Comparison of ENCODE assay signal across 8 mouse cellular contexts in the genomic region with DNA sequence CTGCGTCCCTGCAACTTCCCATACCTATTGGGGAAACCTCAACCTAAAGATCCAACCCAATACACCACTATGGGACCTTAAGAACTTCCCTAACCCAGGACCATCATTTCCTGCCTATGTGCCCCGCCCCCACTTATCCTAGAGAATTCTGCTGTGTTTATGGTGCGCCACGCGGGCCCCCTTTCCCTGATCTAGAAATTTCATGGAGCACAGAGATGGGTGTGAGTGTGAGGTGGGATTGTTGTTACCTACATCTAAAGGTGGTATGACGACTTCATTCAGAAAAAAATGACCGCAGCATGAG. TPM values are rescaled to one million over a fixed set of nuclear protein-coding genes. Genes with fewer than 3 reads are reported as not detected.
DNase-seq lines count a peak whose midpoint lies in the region; ATAC-seq and TF ChIP-seq lines count a peak whose summit lies in the region.

No protein-coding gene starts in this region.

- no peak for ATAC-seq in heart, postnatal 0 days (ENCODE audit: insufficient read depth, low read depth)
- 0 out of 2 replicates have a peak, but pooled peaks have one; percentile 57 for ATAC-seq in hindbrain, embryonic 15.5 days (ENCODE audit: low FRiP score, low read depth)
- no peak for ATAC-seq in midbrain, embryonic 14.5 days (ENCODE audit: low FRiP score, low TSS enrichment)
- ATAC-seq in erythroblast, adult 5-6 weeks (replicated peaks; ENCODE audit: low FRiP score, poor library complexity, severe bottlenecking): no peak

- H3K4me1 ChIP-seq in heart, postnatal 0 days (ENCODE audit: control insufficient read depth, insufficient read depth): no peaks in the 10 kb centered on the region
- peaks cover 12% of the 10 kb centered on the region for H3K4me1 ChIP-seq in embryonic facial prominence, embryonic 10.5 days
- peaks cover 8% of the 10 kb centered on the region for H3K4me1 ChIP-seq in hindbrain, embryonic 15.5 days (replicated peaks)
- no peaks in the 10 kb centered on the region for H3K4me1 ChIP-seq in midbrain, embryonic 14.5 days (ENCODE audit: control insufficient read depth, insufficient read depth, low read length)

- DNase-seq in heart, postnatal 0 days (ENCODE audit: low spot score): no peak
- DNase-seq in heart, postnatal 4 days: no peak
- no peak for DNase-seq in embryonic facial prominence, embryonic 10.5 days (ENCODE audit: low spot score)
- DNase-seq in midbrain, embryonic 14.5 days: no peak
- no peak for DNase-seq in frontal cortex, postnatal 10 days (ENCODE audit: low spot score in 2 of 2)
- no peak for DNase-seq in cerebellum, adult 8-10 months

- no peaks in the 10 kb centered on the region for H3K9me3 ChIP-seq in heart, postnatal 0 days (replicated peaks; ENCODE audit: control insufficient read depth, low read length)
- H3K9me3 ChIP-seq in embryonic facial prominence, embryonic 10.5 days: no peaks in the 10 kb centered on the region
- H3K9me3 ChIP-seq in hindbrain, embryonic 15.5 days: no peaks in the 10 kb centered on the region
- no peaks in the 10 kb centered on the region for H3K9me3 ChIP-seq in midbrain, embryonic 14.5 days (ENCODE audit: control insufficient read depth, low read length)

- TF ChIP-seq CTCF in heart, postnatal 0 days (IDR thresholded peaks at IDR 0.05; ENCODE audit: low read depth): no peak

- H3K4me2 ChIP-seq in heart, postnatal 0 days (ENCODE audit: low read depth, low read length): peak overlapping the region; percentile 30; the same call in 1 of the 2 replicates
- peak overlapping the region; percentile 44 for H3K4me2 ChIP-seq in hindbrain, embryonic 15.5 days
- H3K4me2 ChIP-seq in midbrain, embryonic 14.5 days (ENCODE audit: low read length): peak overlapping the region; percentile 6; the same call in 1 of the 2 replicates

- no peak overlapping the region for H3K27ac ChIP-seq in heart, postnatal 0 days (ENCODE audit: low read depth)
- H3K27ac ChIP-seq in embryonic facial prominence, embryonic 10.5 days (replicated peaks): peak overlapping the region; percentile 16; the same call in 1 of the 2 replicates
- H3K27ac ChIP-seq in hindbrain, embryonic 15.5 days (replicated peaks): no peak overlapping the region
- no peak overlapping the region for H3K27ac ChIP-seq in midbrain, embryonic 14.5 days (replicated peaks; ENCODE audit: low read depth, low read length)

- H3K36me3 ChIP-seq in heart, postnatal 0 days (replicated peaks; ENCODE audit: control insufficient read depth, insufficient read depth, low read length): no peaks in the 10 kb centered on the region
- no peaks in the 10 kb centered on the region for H3K36me3 ChIP-seq in embryonic facial prominence, embryonic 10.5 days (replicated peaks)
- no peaks in the 10 kb centered on the region for H3K36me3 ChIP-seq in hindbrain, embryonic 15.5 days
- no peaks in the 10 kb centered on the region for H3K36me3 ChIP-seq in midbrain, embryonic 14.5 days (ENCODE audit: control insufficient read depth, insufficient read depth, low read length)

- TF ChIP-seq EP300 in heart, postnatal 0 days (IDR thresholded peaks at IDR 0.05; ENCODE audit: low read depth): no peak

- 39% methylated on average over 7 of the region's 7 CpGs for WGBS in heart, postnatal 0 days
- WGBS in embryonic facial prominence, embryonic 10.5 days: 59% methylated on average over 7 of the region's 7 CpGs
- 62% methylated on average over 7 of the region's 7 CpGs for WGBS in hindbrain, embryonic 15.5 days
- WGBS in midbrain, embryonic 14.5 days: 62% methylated on average over 7 of the region's 7 CpGs

- H3K27me3 ChIP-seq in heart, postnatal 0 days (ENCODE audit: control insufficient read depth, insufficient read depth, low read length): no peaks in the 10 kb centered on the region
- H3K27me3 ChIP-seq in embryonic facial prominence, embryonic 10.5 days (replicated peaks; ENCODE audit: low read depth, poor library complexity, severe bottlenecking): no peaks in the 10 kb centered on the region
- no peaks in the 10 kb centered on the region for H3K27me3 ChIP-seq in hindbrain, embryonic 15.5 days
- no peaks in the 10 kb centered on the region for H3K27me3 ChIP-seq in midbrain, embryonic 14.5 days (ENCODE audit: control insufficient read depth, insufficient read depth, low read length)

- no peak overlapping the region for H3K4me3 ChIP-seq in heart, postnatal 0 days (ENCODE audit: low read depth, low read length)
- peak overlapping the region; percentile 32; the same call in 1 of the 2 replicates for H3K4me3 ChIP-seq in embryonic facial prominence, embryonic 10.5 days
- H3K4me3 ChIP-seq in hindbrain, embryonic 15.5 days: no peak overlapping the region; the same call in 1 of the 2 replicates
- H3K4me3 ChIP-seq in midbrain, embryonic 14.5 days (replicated peaks; ENCODE audit: low read depth, low read length): no peak overlapping the region

- H3K9ac ChIP-seq in heart, postnatal 0 days (replicated peaks; ENCODE audit: low read depth, low read length): no peak overlapping the region
- H3K9ac ChIP-seq in hindbrain, embryonic 15.5 days: no peak overlapping the region
- no peak overlapping the region for H3K9ac ChIP-seq in midbrain, embryonic 14.5 days (replicated peaks; ENCODE audit: low read length)

RNA-seq across cellular contexts. Expression of a gene that starts 8.7 kb away (rescaled TPM):
- 17.4 and 18.4 TPM in 2 replicates for total RNA-seq in heart, postnatal 0 days (2014; rRNA removed; ENCODE audit: low replicate concordance)
- polyA plus RNA-seq in heart, postnatal 0 days (2015; fragmentation: Nextera tagmentation; extraction: Ambion mirVana): 10.1 and 11.1 TPM in 2 replicates
- 10 to 100 TPM; 13.0 to 13.6 TPM for total RNA-seq in heart, postnatal 4 days (2021)
- polyA plus RNA-seq in embryonic facial prominence, embryonic 10.5 days (2016; fragmentation: Nextera tagmentation; extraction: Ambion mirVana): 45.0 and 46.5 TPM in 2 replicates
- polyA plus RNA-seq in hindbrain, embryonic 15.5 days (2015; fragmentation: Nextera tagmentation; extraction: Ambion mirVana): 24.8 and 24.9 TPM in 2 replicates
- 19.2 and 24.0 TPM in 2 replicates for polyA plus RNA-seq in midbrain, embryonic 14.5 days (2014; fragmentation: Nextera tagmentation; extraction: Ambion mirVana)
- total RNA-seq in erythroblast, adult 5-6 weeks (2015; ENCODE audit: low replicate concordance): 79.5 and 126 TPM in 2 replicates
- 71.7 and 75.5 TPM in 2 replicates for total RNA-seq in erythroblast, adult 5-6 weeks (2017; ENCODE audit: low replicate concordance)
